Mouse (Mus musculus) liver, embryonic 12.5 days (tissue): ENCODE results near the gene Map1lc3a. TPM values are rescaled to one million over a fixed set of nuclear protein-coding genes. Genes with fewer than 3 reads are reported as not detected.

Source experiments
- ATAC-seq: fragments of 200-750 bp; cut with Nextera tagmentation; 2 replicates; pipeline ENCODE4 v1.8.0; 2017; ENCODE audit warnings: moderate number of reproducible peaks, mild to moderate bottlenecking, moderate library complexity
- H3K27ac ChIP-seq: fragments of 300-500 bp; sonication (generic); 2 replicates; pipeline ENCODE4 v1.5.1; 2016; ENCODE audit warnings: mild to moderate bottlenecking
- H3K27me3 ChIP-seq: fragments of 300-500 bp; sonication (generic); replicated peaks from 2 replicates; pipeline ENCODE4 v1.6.1; 2016; ENCODE audit warnings: mild to moderate bottlenecking, moderate library complexity
- H3K36me3 ChIP-seq: fragments of 300-500 bp; sonication (generic); 2 replicates; pipeline ENCODE4 v1.6.1; 2016; ENCODE audit warnings: mild to moderate bottlenecking, moderate library complexity
- H3K4me1 ChIP-seq: fragments of 300-500 bp; sonication (generic); 2 replicates; pipeline ENCODE4 v1.6.1; 2016
- H3K4me2 ChIP-seq: fragments of 300-500 bp; sonication (generic); 2 replicates; pipeline ENCODE4 v1.6.1; 2016; ENCODE audit warnings: mild to moderate bottlenecking, moderate library complexity
- H3K4me3 ChIP-seq: fragments of 300-500 bp; sonication (generic); 2 replicates; pipeline ENCODE4 v1.5.1; 2016; ENCODE audit warnings: mild to moderate bottlenecking, moderate library complexity
- H3K9ac ChIP-seq: fragments of 300-500 bp; sonication (generic); 2 replicates; pipeline ENCODE4 v1.6.1; 2016; ENCODE audit warnings: mild to moderate bottlenecking, moderate library complexity
- H3K9me3 ChIP-seq: fragments of 300-500 bp; sonication (generic); replicated peaks from 2 replicates; pipeline ENCODE4 v1.6.1; 2016; ENCODE audit warnings: mild to moderate bottlenecking, moderate library complexity
- WGBS: fragments of 180-500 bp; shearing (Covaris S2); methylation state at CpG from one replicate; pipeline ENCODE4 v1.1.7; 2016; ENCODE audit not compliant: insufficient replicate concordance; 5-methylcytosine and 5-hydroxymethylcytosine counted together
- polyA plus RNA-seq: library from polyadenylated mRNA; unstranded; fragments of >200 nt; fragmentation: Nextera tagmentation; extraction: Ambion mirVana; gene quantifications from 2 replicates; pipeline ENCODE4 v1.2.1, GENCODE M21; 2016

Map1lc3a gene
- 27.4 and 28.9 TPM in 2 replicates for polyA plus RNA-seq

GRCm38 (mm10) chr2:155276195-155276594 lies at the start of gene Map1lc3a:
TSS of gene Map1lc3a (plus strand) at chr2:155276297.
- H3K27ac ChIP-seq, result peak within 1 kb of the TSS; percentile 70
- H3K9ac ChIP-seq, result peak within 1 kb of the TSS; percentile 82
- ATAC-seq, result peak; percentile 85
- 0 out of 2 replicates have a peak, but pooled peaks cover 3% of the 10 kb centered on the region for H3K27me3 ChIP-seq
- peaks cover 6% of the 10 kb centered on the region for H3K36me3 ChIP-seq
- 1% methylated on average over 47 of the region's 47 CpGs for WGBS
- no peaks in the 10 kb centered on the region for H3K9me3 ChIP-seq
- H3K4me2 ChIP-seq, result peak within 1 kb of the TSS; percentile 93
- peaks cover 8% of the 10 kb centered on the region for H3K4me1 ChIP-seq
- peak within 1 kb of the TSS; percentile 83 for H3K4me3 ChIP-seq

GRCm38 (mm10) chr2:155235746-155236361 lies 40.2 kb upstream of the Map1lc3a start:
- no peaks in the 10 kb centered on the region for H3K9me3 ChIP-seq
- H3K27ac ChIP-seq, result peak overlapping the region; percentile 80; the same call in 1 of the 2 replicates
- no peaks in the 10 kb centered on the region for H3K27me3 ChIP-seq
- H3K9ac ChIP-seq, result peak overlapping the region; percentile 94
- no peaks in the 10 kb centered on the region for H3K36me3 ChIP-seq
- peak overlapping the region; percentile 80 for H3K4me2 ChIP-seq
- 9% methylated on average over 13 of the region's 13 CpGs for WGBS
- ATAC-seq, result peak; percentile 80
- H3K4me3 ChIP-seq, result peak overlapping the region; percentile 94
- peaks cover 26% of the 10 kb centered on the region for H3K4me1 ChIP-seq

GRCm38 (mm10) chr2:155236362-155236992 lies 39.6 kb upstream of the Map1lc3a start, which contains the start of gene Dynlrb1:
TSS of gene Dynlrb1 (plus strand) at chr2:155236533.
- peak within 1 kb of the TSS; percentile 80 for H3K4me2 ChIP-seq

GRCm38 (mm10) chr2:155237276-155237675 lies 38.8 kb upstream of the Map1lc3a start:
- H3K27me3 ChIP-seq, result no peaks in the 10 kb centered on the region
- no peak for ATAC-seq

More at GRCm38 (mm10) chr2:155236362-155236992, 39.6 kb upstream of the Map1lc3a start, which contains the start of gene Dynlrb1:
- H3K9me3 ChIP-seq, result no peaks in the 10 kb centered on the region
- H3K27ac ChIP-seq, result peak within 1 kb of the TSS; percentile 80
- peaks cover 5% of the 10 kb centered on the region; the same call in 1 of the 2 replicates for H3K36me3 ChIP-seq
- under 1% methylated on average over 50 of the region's 50 CpGs for WGBS
- peak; percentile 99 for ATAC-seq
- peak within 1 kb of the TSS; percentile 94 for H3K4me3 ChIP-seq
- H3K9ac ChIP-seq, result peak within 1 kb of the TSS; percentile 94
- H3K27me3 ChIP-seq, result no peaks in the 10 kb centered on the region
- peaks cover 26% of the 10 kb centered on the region for H3K4me1 ChIP-seq

GRCm38 (mm10) chr2:155240915-155241314 lies 35.2 kb upstream of the Map1lc3a start:
- Histone ChIP-seq H3K4me2 (no peak overlapping the region), H3K4me3 (no peak overlapping the region), H3K27me3 (no peaks in the 10 kb centered on the region), H3K9me3 (no peaks in the 10 kb centered on the region), H3K9ac (no peak overlapping the region), H3K36me3 (peaks cover 45% of the 10 kb centered on the region), H3K4me1 (peaks cover 21% of the 10 kb centered on the region), H3K27ac (no peak overlapping the region)
- WGBS, result 68% methylated on average over 4 of the region's 4 CpGs
- no peak for ATAC-seq

More at GRCm38 (mm10) chr2:155237276-155237675, 38.8 kb upstream of the Map1lc3a start:
- H3K27ac ChIP-seq, result peak overlapping the region; percentile 80; the same call in 1 of the 2 replicates
- no peaks in the 10 kb centered on the region for H3K9me3 ChIP-seq
- peak overlapping the region; percentile 80 for H3K4me2 ChIP-seq
- H3K36me3 ChIP-seq, result peaks cover 8% of the 10 kb centered on the region; the same call in 1 of the 2 replicates
- peak overlapping the region; percentile 94 for H3K9ac ChIP-seq
- peak overlapping the region; percentile 94 for H3K4me3 ChIP-seq
- 13% methylated on average over 4 of the region's 4 CpGs for WGBS
- H3K4me1 ChIP-seq, result peaks cover 26% of the 10 kb centered on the region

- H3K27ac ChIP-seq, result no peak overlapping the region
- H3K36me3 ChIP-seq, result peaks cover 57% of the 10 kb centered on the region
- H3K4me2 ChIP-seq, result no peak overlapping the region
- no peaks in the 10 kb centered on the region for H3K27me3 ChIP-seq
- 84% methylated on average over 7 of the region's 7 CpGs for WGBS
- ATAC-seq, result no peak
- no peak overlapping the region for H3K9ac ChIP-seq
- H3K4me1 ChIP-seq, result peaks cover 17% of the 10 kb centered on the region
- H3K4me3 ChIP-seq, result no peak overlapping the region
- no peaks in the 10 kb centered on the region for H3K9me3 ChIP-seq
Measured at GRCm38 (mm10) chr2:155242296-155242855, 33.7 kb upstream of the Map1lc3a start.

- H3K4me2 ChIP-seq, result no peak overlapping the region
- WGBS, result 72% methylated on average over 4 of the region's 4 CpGs
Measured at GRCm38 (mm10) chr2:155246231-155246630, 29.9 kb upstream of the Map1lc3a start.

GRCm38 (mm10) chr2:155248206-155248605 lies 27.9 kb upstream of the Map1lc3a start:
- Histone ChIP-seq H3K36me3 (peaks cover 83% of the 10 kb centered on the region), H3K9me3 (no peaks in the 10 kb centered on the region), H3K27ac (no peak overlapping the region), H3K4me3 (no peak overlapping the region), H3K4me2 (no peak overlapping the region), H3K4me1 (no peaks in the 10 kb centered on the region), H3K27me3 (no peaks in the 10 kb centered on the region), H3K9ac (no peak overlapping the region)
- WGBS, result 74% methylated on average over 1 of the region's 1 CpGs
- ATAC-seq, result no peak

More at GRCm38 (mm10) chr2:155246231-155246630, 29.9 kb upstream of the Map1lc3a start:
- Histone ChIP-seq H3K4me3 (no peak overlapping the region), H3K27me3 (no peaks in the 10 kb centered on the region), H3K4me1 (no peaks in the 10 kb centered on the region), H3K27ac (no peak overlapping the region), H3K9ac (no peak overlapping the region), H3K9me3 (no peaks in the 10 kb centered on the region), H3K36me3 (peaks cover 94% of the 10 kb centered on the region)
- no peak for ATAC-seq

GRCm38 (mm10) chr2:155248718-155249117 lies 27.4 kb upstream of the Map1lc3a start:
- 74% methylated on average over 2 of the region's 2 CpGs for WGBS
- no peak overlapping the region for H3K4me3 ChIP-seq
- H3K27ac ChIP-seq, result no peak overlapping the region
- no peaks in the 10 kb centered on the region for H3K27me3 ChIP-seq
- no peaks in the 10 kb centered on the region for H3K4me1 ChIP-seq
- no peak overlapping the region for H3K9ac ChIP-seq
- peaks cover 78% of the 10 kb centered on the region for H3K36me3 ChIP-seq
- H3K4me2 ChIP-seq, result no peak overlapping the region
- H3K9me3 ChIP-seq, result no peaks in the 10 kb centered on the region
- no peak for ATAC-seq

GRCm38 (mm10) chr2:155249588-155249987 lies 26.5 kb upstream of the Map1lc3a start:
- H3K4me1 ChIP-seq, result no peaks in the 10 kb centered on the region
- H3K36me3 ChIP-seq, result peaks cover 69% of the 10 kb centered on the region
- no peak for ATAC-seq
- H3K9me3 ChIP-seq, result no peaks in the 10 kb centered on the region
- H3K27ac ChIP-seq, result no peak overlapping the region
- H3K9ac ChIP-seq, result no peak overlapping the region
- H3K4me3 ChIP-seq, result no peak overlapping the region
- no peaks in the 10 kb centered on the region for H3K27me3 ChIP-seq
- H3K4me2 ChIP-seq, result no peak overlapping the region
- WGBS, result 77% methylated on average over 5 of the region's 5 CpGs

- Histone ChIP-seq H3K4me1 (no peaks in the 10 kb centered on the region), H3K9me3 (no peaks in the 10 kb centered on the region)
Measured at GRCm38 (mm10) chr2:155265526-155265925, 10.6 kb upstream of the Map1lc3a start.

GRCm38 (mm10) chr2:155266896-155267295 lies 9.2 kb upstream of the Map1lc3a start:
- H3K4me2 ChIP-seq, result no peak overlapping the region
- no peak overlapping the region for H3K27ac ChIP-seq
- ATAC-seq, result no peak
- H3K4me1 ChIP-seq, result no peaks in the 10 kb centered on the region
- no peaks in the 10 kb centered on the region for H3K36me3 ChIP-seq
- no peaks in the 10 kb centered on the region for H3K27me3 ChIP-seq
- no peak overlapping the region for H3K9ac ChIP-seq
- no peaks in the 10 kb centered on the region for H3K9me3 ChIP-seq
- 67% methylated on average over 5 of the region's 5 CpGs for WGBS
- no peak overlapping the region for H3K4me3 ChIP-seq

More at GRCm38 (mm10) chr2:155265526-155265925, 10.6 kb upstream of the Map1lc3a start:
- H3K4me2 ChIP-seq, result no peak overlapping the region
- WGBS, result 67% methylated on average over 6 of the region's 6 CpGs
- H3K9ac ChIP-seq, result no peak overlapping the region
- no peak overlapping the region for H3K4me3 ChIP-seq
- H3K27me3 ChIP-seq, result no peaks in the 10 kb centered on the region
- no peak for ATAC-seq
- no peak overlapping the region for H3K27ac ChIP-seq
- no peaks in the 10 kb centered on the region for H3K36me3 ChIP-seq
